Mouse (Mus musculus) embryo, embryonic 10 days (tissue): Measurements from ENCODE around the gene Rab27a.
"Not testable (repeated sequence)": the region's sequence is repeated elsewhere in the genome, so short reads cannot be mapped to it uniquely, and the experiment has no call there.

Experiments
- DNase-seq: peaks from one replicate; pipeline ENCODE4 v3.0.0-alpha.2; 2015; ENCODE audit warnings: low spot score

Gene Rab27a

GRCm38 (mm10) chr9:73047906-73048305 is 3.3 kb downstream of the Rab27a start:
- DNase-seq = no peak

GRCm38 (mm10) chr9:73048927-73049326 is 4.3 kb downstream of the Rab27a start:
- peak; percentile 31 for DNase-seq

GRCm38 (mm10) chr9:73049833-73050232 is 5.2 kb downstream of the Rab27a start:
- no peak for DNase-seq

GRCm38 (mm10) chr9:73050606-73051005 is 6.0 kb downstream of the Rab27a start:
- no peak for DNase-seq

GRCm38 (mm10) chr9:73055441-73055911 is 10.8 kb downstream of the Rab27a start:
- DNase-seq = no peak

GRCm38 (mm10) chr9:73059224-73059623 is 14.6 kb downstream of the Rab27a start:
- DNase-seq = no peak

- peak; percentile 60 for DNase-seq
These were observed 19.1 kb downstream of the Rab27a start for GRCm38 (mm10) chr9:73063621-73064290.

- peak; percentile 49 for DNase-seq
These were observed 22.4 kb downstream of the Rab27a start for GRCm38 (mm10) chr9:73067086-73067485.

GRCm38 (mm10) chr9:73068230-73068679 is 23.6 kb downstream of the Rab27a start:
- peak; percentile 41 for DNase-seq

GRCm38 (mm10) chr9:73068688-73069087 is 24.0 kb downstream of the Rab27a start:
- no peak for DNase-seq

GRCm38 (mm10) chr9:73070971-73071659 is 26.5 kb downstream of the Rab27a start:
- no peak for DNase-seq

GRCm38 (mm10) chr9:73072426-73072825 is 27.8 kb downstream of the Rab27a start:
- DNase-seq = no peak

GRCm38 (mm10) chr9:73073169-73073568 is 28.5 kb downstream of the Rab27a start:
- no peak for DNase-seq

- DNase-seq = not testable (repeated sequence)
These were observed 34.7 kb downstream of the Rab27a start for GRCm38 (mm10) chr9:73079349-73079748.

- no peak for DNase-seq
These were observed 35.2 kb downstream of the Rab27a start for GRCm38 (mm10) chr9:73079801-73080325.

GRCm38 (mm10) chr9:73082291-73083000 is 37.8 kb downstream of the Rab27a start:
- DNase-seq = no peak

- DNase-seq = no peak
These were observed 39.3 kb downstream of the Rab27a start for GRCm38 (mm10) chr9:73083956-73084355.

- no peak for DNase-seq
These were observed 41.2 kb downstream of the Rab27a start for GRCm38 (mm10) chr9:73085845-73086244.

GRCm38 (mm10) chr9:73087121-73087520 is 42.5 kb downstream of the Rab27a start:
- DNase-seq = no peak

GRCm38 (mm10) chr9:73087581-73087980 is 42.9 kb downstream of the Rab27a start:
- DNase-seq = no peak

GRCm38 (mm10) chr9:73089222-73089920 is 44.7 kb downstream of the Rab27a start:
- DNase-seq = no peak

- DNase-seq = no peak
These were observed 45.5 kb downstream of the Rab27a start for GRCm38 (mm10) chr9:73090121-73090520.
